Mouse (Mus musculus) liver, embryonic 14.5 days (tissue): Measurements from ENCODE around the gene C9.

Source experiments
- CTCF ChIP-seq: IDR thresholded peaks from 2 replicates; pipeline ENCODE4 v1.5.1; 2016; ENCODE audit warnings: antibody characterized with exemption, low read depth, control low read depth
- EP300 ChIP-seq: IDR thresholded peaks from 2 replicates; pipeline ENCODE4 v1.6.1; 2016; ENCODE audit warnings: antibody characterized with exemption, low read depth

DNA sequence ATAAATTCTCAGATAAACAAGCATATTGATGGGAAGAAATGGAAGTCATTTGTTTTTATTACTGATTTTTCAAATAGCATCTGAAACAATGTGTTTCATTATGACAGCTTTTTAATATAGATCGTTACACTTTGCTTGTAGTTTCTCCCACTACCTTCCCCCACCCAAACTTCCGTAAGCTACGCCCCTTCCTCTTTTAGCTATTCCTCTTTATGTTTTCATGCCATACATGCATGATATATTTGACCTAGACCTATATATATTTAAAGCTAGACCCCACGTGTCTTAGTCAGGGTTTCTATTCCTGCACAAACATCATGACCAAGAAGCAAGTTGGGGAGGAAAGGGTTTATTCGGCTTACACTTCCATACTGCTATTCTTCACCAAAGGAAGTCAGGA is 29.8 kb upstream of the C9 start:
- TF ChIP-seq CTCF (no peak), EP300 (no peak)
